Comparison of ENCODE assay signal across 9 mouse cellular contexts in genomic region chr16:45653009-45653933, GRCm38 (mm10). TPM values are rescaled to one million over a fixed set of nuclear protein-coding genes. Genes with fewer than 3 reads are reported as not detected.
A peak's percentile ranks its signal among the peaks of the same experiment; 100 is the strongest.
DNase-seq lines count a peak whose midpoint lies in the region; ATAC-seq and TF ChIP-seq lines count a peak whose summit lies in the region.
"Had no signal": no experiment of that assay in that cellular context is flagged by ENCODE, and none has a peak within 500 bp of the region (broad histone marks: within the 10 kb centered on the region; RNA-seq: fewer than 3 reads in every experiment).

No protein-coding gene starts in this region.

- DNase-seq in kidney, postnatal 0 days (ENCODE audit: low spot score) = no peak
- DNase-seq in kidney, adult 8-10 months = no peak
- DNase-seq in embryonic facial prominence, embryonic 10.5 days (ENCODE audit: low spot score) = peak; percentile 13
- DNase-seq in intestine, embryonic 14.5 days (ENCODE audit: low spot score) = no peak
- no peak for DNase-seq in midbrain, postnatal 0 days (ENCODE audit: low spot score)
- no peak for DNase-seq in layer of hippocampus, postnatal 10 days (ENCODE audit: low spot score in 2 of 2)
- DNase-seq in left cerebral cortex, adult 11 months (ENCODE audit: low spot score) = no peak
- DNase-seq in adrenal gland, postnatal 25 days = no peak

- ATAC-seq in kidney, postnatal 0 days (replicated peaks; ENCODE audit: low FRiP score, low read depth) = 0 out of 2 replicates have a peak, but pooled peaks have one; percentile 8
- peak; percentile 51 for ATAC-seq in intestine, embryonic 14.5 days (replicated peaks; ENCODE audit: low FRiP score, low TSS enrichment, low read depth)
- ATAC-seq in midbrain, postnatal 0 days (ENCODE audit: low FRiP score) = no peak

- no peak overlapping the region for H3K27ac ChIP-seq in kidney, postnatal 0 days
- H3K27ac ChIP-seq in embryonic facial prominence, embryonic 10.5 days (replicated peaks) = no peak overlapping the region
- H3K27ac ChIP-seq in intestine, embryonic 14.5 days (ENCODE audit: low read depth) = no peak overlapping the region
- H3K27ac ChIP-seq in midbrain, postnatal 0 days (ENCODE audit: low read depth, low read length) = no peak overlapping the region

- H3K4me1 ChIP-seq in kidney, postnatal 0 days (replicated peaks; ENCODE audit: insufficient read depth, low read length) = peaks cover 6% of the 10 kb centered on the region; the same call in 1 of the 2 replicates
- H3K4me1 ChIP-seq in embryonic facial prominence, embryonic 10.5 days = peaks cover 12% of the 10 kb centered on the region
- H3K4me1 ChIP-seq in intestine, embryonic 14.5 days (replicated peaks; ENCODE audit: control insufficient read depth, insufficient read depth, low read length) = no peaks in the 10 kb centered on the region; the same call in 1 of the 2 replicates
- H3K4me1 ChIP-seq in midbrain, postnatal 0 days (ENCODE audit: insufficient read depth, low read length) = no peaks in the 10 kb centered on the region

- H3K27me3 ChIP-seq in kidney, postnatal 0 days (ENCODE audit: insufficient read depth, low read length) = 0 out of 2 replicates have a peak, but pooled peaks cover 3% of the 10 kb centered on the region
- H3K27me3 ChIP-seq in embryonic facial prominence, embryonic 10.5 days (replicated peaks; ENCODE audit: low read depth, poor library complexity, severe bottlenecking) = peaks cover 35% of the 10 kb centered on the region
- H3K27me3 ChIP-seq in intestine, embryonic 14.5 days (replicated peaks; ENCODE audit: control insufficient read depth, insufficient read depth, low read length) = no peaks in the 10 kb centered on the region
- peaks cover 5% of the 10 kb centered on the region; the same call in 1 of the 2 replicates for H3K27me3 ChIP-seq in midbrain, postnatal 0 days (ENCODE audit: insufficient read depth, low read length)

- no peaks in the 10 kb centered on the region for H3K9me3 ChIP-seq in kidney, postnatal 0 days (replicated peaks; ENCODE audit: low read length)
- H3K9me3 ChIP-seq in embryonic facial prominence, embryonic 10.5 days = no peaks in the 10 kb centered on the region
- H3K9me3 ChIP-seq in intestine, embryonic 14.5 days (ENCODE audit: control insufficient read depth, low read length) = no peaks in the 10 kb centered on the region
- H3K9me3 ChIP-seq in midbrain, postnatal 0 days (ENCODE audit: low read length) = no peaks in the 10 kb centered on the region

- peak overlapping the region; percentile 38 for H3K4me3 ChIP-seq in kidney, postnatal 0 days (replicated peaks; ENCODE audit: low read depth, low read length)
- peak overlapping the region; percentile 51 for H3K4me3 ChIP-seq in embryonic facial prominence, embryonic 10.5 days
- H3K4me3 ChIP-seq in intestine, embryonic 14.5 days (ENCODE audit: low read depth, low read length) = peak overlapping the region; percentile 29
- peak overlapping the region; percentile 33 for H3K4me3 ChIP-seq in midbrain, postnatal 0 days (ENCODE audit: low read depth, low read length)

- 14% methylated on average over 17 of the region's 17 CpGs for WGBS in kidney, postnatal 0 days
- 10% methylated on average over 17 of the region's 17 CpGs for WGBS in embryonic facial prominence, embryonic 10.5 days
- WGBS in intestine, embryonic 14.5 days = 10% methylated on average over 17 of the region's 17 CpGs
- WGBS in midbrain, postnatal 0 days = 19% methylated on average over 17 of the region's 17 CpGs

- H3K36me3 ChIP-seq in kidney, postnatal 0 days (ENCODE audit: insufficient read depth, low read length) = no peaks in the 10 kb centered on the region
- H3K36me3 ChIP-seq in embryonic facial prominence, embryonic 10.5 days (replicated peaks) = no peaks in the 10 kb centered on the region
- H3K36me3 ChIP-seq in intestine, embryonic 14.5 days (ENCODE audit: control insufficient read depth, insufficient read depth, low read length) = no peaks in the 10 kb centered on the region
- no peaks in the 10 kb centered on the region for H3K36me3 ChIP-seq in midbrain, postnatal 0 days (ENCODE audit: insufficient read depth, low read length)

- H3K4me2 ChIP-seq in kidney, postnatal 0 days (ENCODE audit: low read length) = peak overlapping the region; percentile 89
- H3K4me2 ChIP-seq in intestine, embryonic 14.5 days (ENCODE audit: low read length) = peak overlapping the region; percentile 58
- H3K4me2 ChIP-seq in midbrain, postnatal 0 days (ENCODE audit: low read depth, low read length, poor library complexity, severe bottlenecking) = peak overlapping the region; percentile 53

- H3K9ac ChIP-seq in kidney, postnatal 0 days (ENCODE audit: low read depth, low read length) = peak overlapping the region; percentile 47; the same call in 1 of the 2 replicates
- H3K9ac ChIP-seq in intestine, embryonic 14.5 days (ENCODE audit: low read length) = peak overlapping the region; percentile 14
- H3K9ac ChIP-seq in midbrain, postnatal 0 days (replicated peaks; ENCODE audit: low read length, poor library complexity, severe bottlenecking) = no peak overlapping the region

- TF ChIP-seq CTCF in kidney, postnatal 0 days (IDR thresholded peaks at IDR 0.05; ENCODE audit: low read depth) = no peak
- peak; percentile 16; the same call in 1 of the 2 replicates for TF ChIP-seq CTCF in midbrain, postnatal 0 days (IDR thresholded peaks at IDR 0.05)

RNA-seq across cellular contexts. Expression of gene BC016579, which starts 0.6 kb away (rescaled TPM):
- 0.32 and 0.54 TPM in 2 replicates for polyA plus RNA-seq in kidney, postnatal 0 days (2015; fragmentation: Nextera tagmentation; extraction: Ambion mirVana)
- 0.09 TPM in 1 of 2 replicates, not detected in the other for polyA plus RNA-seq in embryonic facial prominence, embryonic 10.5 days (2016; fragmentation: Nextera tagmentation; extraction: Ambion mirVana)
- 1.9 and 2.7 TPM in 2 replicates for polyA plus RNA-seq in intestine, embryonic 14.5 days (2014; fragmentation: Nextera tagmentation; extraction: Ambion mirVana)
- not detected in 2 replicates for total RNA-seq in midbrain, postnatal 0 days (2014; rRNA removed)
- not detected in 2 replicates for polyA plus RNA-seq in midbrain, postnatal 0 days (2015; fragmentation: Nextera tagmentation; extraction: Ambion mirVana)
- not detected for total RNA-seq in layer of hippocampus, postnatal 10 days (2021)
- 0.15 TPM in 1 of 2 replicates, not detected in the other for total RNA-seq in adrenal gland, postnatal 25 days (2021)

RNA-seq across cellular contexts. Expression of gene Tmprss7, which starts 40.2 kb away (rescaled TPM):
- polyA plus RNA-seq in kidney, postnatal 0 days (2015; fragmentation: Nextera tagmentation; extraction: Ambion mirVana) = 0.20 and 0.21 TPM in 2 replicates
- 0.15 and 0.21 TPM in 2 replicates for polyA plus RNA-seq in embryonic facial prominence, embryonic 10.5 days (2016; fragmentation: Nextera tagmentation; extraction: Ambion mirVana)
- 0.26 and 0.30 TPM in 2 replicates for polyA plus RNA-seq in intestine, embryonic 14.5 days (2014; fragmentation: Nextera tagmentation; extraction: Ambion mirVana)
- 1.2 and 1.4 TPM in 2 replicates for total RNA-seq in midbrain, postnatal 0 days (2014; rRNA removed)
- polyA plus RNA-seq in midbrain, postnatal 0 days (2015; fragmentation: Nextera tagmentation; extraction: Ambion mirVana) = 0.92 and 1.6 TPM in 2 replicates
- total RNA-seq in layer of hippocampus, postnatal 10 days (2021) = 1 to 10 TPM; 1.4 to 1.8 TPM
- 0.21 TPM in 1 of 2 replicates, not detected in the other for total RNA-seq in adrenal gland, postnatal 25 days (2021)

RNA-seq across cellular contexts. Expression of gene Gcsam, which starts 43.1 kb away (rescaled TPM):
- 0.04 and 0.16 TPM in 2 replicates for polyA plus RNA-seq in kidney, postnatal 0 days (2015; fragmentation: Nextera tagmentation; extraction: Ambion mirVana)
- polyA plus RNA-seq in embryonic facial prominence, embryonic 10.5 days (2016; fragmentation: Nextera tagmentation; extraction: Ambion mirVana) = 0.10 TPM in 1 of 2 replicates, not detected in the other
- 0.09 TPM in 2 replicates for polyA plus RNA-seq in intestine, embryonic 14.5 days (2014; fragmentation: Nextera tagmentation; extraction: Ambion mirVana)
- total RNA-seq in midbrain, postnatal 0 days (2014; rRNA removed) = not detected in 2 replicates
- polyA plus RNA-seq in midbrain, postnatal 0 days (2015; fragmentation: Nextera tagmentation; extraction: Ambion mirVana) = not detected in 2 replicates
- total RNA-seq in layer of hippocampus, postnatal 10 days (2021) = not detected
- total RNA-seq in adrenal gland, postnatal 25 days (2021) = not detected in 2 replicates
- total RNA-seq: left cerebral cortex, postnatal 10 days had no signal
